Mouse (Mus musculus): ENCODE results near the gene Daam1. TPM values are rescaled to one million over a fixed set of nuclear protein-coding genes. Genes with fewer than 3 reads are reported as not detected.

Daam1 gene
- total and polyA plus RNA-seq, 2 experiments = 7.7 to 33.4 TPM

- Histone ChIP-seq H3K4me3 (ENCODE audit: insufficient read depth, low read depth, low read length) (no peak overlapping the region), H3K36me3 (ENCODE audit: control insufficient read depth, insufficient read depth, low read length) (peaks cover 67% of the 10 kb centered on the region), H3K9ac (ENCODE audit: low read depth, low read length) (no peak overlapping the region), H3K4me1 (ENCODE audit: control insufficient read depth, insufficient read depth, low read length) (no peaks in the 10 kb centered on the region), H3K27ac (replicated peaks; ENCODE audit: insufficient read depth, low read depth, low read length) (no peak overlapping the region), H3K79me2 (ENCODE audit: control insufficient read depth, insufficient read depth, low read length) (no peaks in the 10 kb centered on the region), H3K27me3 (ENCODE audit: control insufficient read depth, insufficient read depth, low read length) (no peaks in the 10 kb centered on the region)
- WGBS = 70% methylated on average over 7 of the region's 7 CpGs
- DNase-seq (ENCODE audit: extremely low read depth, low read depth, low spot score) = no peak
- TF ChIP-seq POLR2A (IDR thresholded peaks at IDR 0.05; ENCODE audit: extremely low read depth, insufficient read depth, low read length) = no peak
- TF ChIP-seq CTCF (IDR thresholded peaks at IDR 0.05; ENCODE audit: low read depth, low read length) = no peak
These were observed 145.6 kb downstream of the Daam1 start for GRCm38 (mm10) chr12:71976361-71976960.

GRCm38 (mm10) chr12:71977364-71977763, 146.5 kb downstream of the Daam1 start:
- Histone ChIP-seq H3K79me2 (ENCODE audit: control insufficient read depth, insufficient read depth, low read length) (no peaks in the 10 kb centered on the region), H3K4me3 (ENCODE audit: insufficient read depth, low read depth, low read length) (no peak overlapping the region), H3K9ac (ENCODE audit: low read depth, low read length) (no peak overlapping the region), H3K27ac (replicated peaks; ENCODE audit: insufficient read depth, low read depth, low read length) (no peak overlapping the region), H3K27me3 (ENCODE audit: control insufficient read depth, insufficient read depth, low read length) (no peaks in the 10 kb centered on the region), H3K36me3 (ENCODE audit: control insufficient read depth, insufficient read depth, low read length) (peaks cover 63% of the 10 kb centered on the region), H3K4me1 (ENCODE audit: control insufficient read depth, insufficient read depth, low read length) (no peaks in the 10 kb centered on the region)
- DNase-seq (ENCODE audit: extremely low read depth, low read depth, low spot score) = no peak
- TF ChIP-seq CTCF (IDR thresholded peaks at IDR 0.05; ENCODE audit: low read depth, low read length) = no peak
- no peak for TF ChIP-seq POLR2A (IDR thresholded peaks at IDR 0.05; ENCODE audit: extremely low read depth, insufficient read depth, low read length)
- 98% methylated on average over 7 of the region's 7 CpGs for WGBS

GRCm38 (mm10) chr12:71978513-71979352, 147.9 kb downstream of the Daam1 start:
- no peaks in the 10 kb centered on the region for H3K4me1 ChIP-seq (ENCODE audit: control insufficient read depth, insufficient read depth, low read length)
- DNase-seq (ENCODE audit: extremely low read depth, low read depth, low spot score) = peak; percentile 43
- no peaks in the 10 kb centered on the region for H3K27me3 ChIP-seq (ENCODE audit: control insufficient read depth, insufficient read depth, low read length)
- H3K9ac ChIP-seq (ENCODE audit: low read depth, low read length) = no peak overlapping the region
- H3K4me3 ChIP-seq (ENCODE audit: insufficient read depth, low read depth, low read length) = no peak overlapping the region
- H3K27ac ChIP-seq (replicated peaks; ENCODE audit: insufficient read depth, low read depth, low read length) = no peak overlapping the region
- 69% methylated on average over 12 of the region's 12 CpGs for WGBS
- peaks cover 66% of the 10 kb centered on the region for H3K36me3 ChIP-seq (ENCODE audit: control insufficient read depth, insufficient read depth, low read length)
- no peaks in the 10 kb centered on the region for H3K79me2 ChIP-seq (ENCODE audit: control insufficient read depth, insufficient read depth, low read length)
- no peak for TF ChIP-seq CTCF (IDR thresholded peaks at IDR 0.05; ENCODE audit: low read depth, low read length)
- TF ChIP-seq POLR2A (IDR thresholded peaks at IDR 0.05; ENCODE audit: extremely low read depth, insufficient read depth, low read length) = no peak

GRCm38 (mm10) chr12:71980166-71980565, 149.3 kb downstream of the Daam1 start:
- 77% methylated on average over 6 of the region's 6 CpGs for WGBS
- DNase-seq (ENCODE audit: extremely low read depth, low read depth, low spot score) = no peak

GRCm38 (mm10) chr12:71980746-71981145, 149.9 kb downstream of the Daam1 start:
- H3K4me1 ChIP-seq (ENCODE audit: control insufficient read depth, insufficient read depth, low read length) = no peaks in the 10 kb centered on the region
- DNase-seq (ENCODE audit: extremely low read depth, low read depth, low spot score) = no peak
- no peak overlapping the region for H3K27ac ChIP-seq (replicated peaks; ENCODE audit: insufficient read depth, low read depth, low read length)
- H3K79me2 ChIP-seq (ENCODE audit: control insufficient read depth, insufficient read depth, low read length) = no peaks in the 10 kb centered on the region
- H3K36me3 ChIP-seq (ENCODE audit: control insufficient read depth, insufficient read depth, low read length) = peaks cover 64% of the 10 kb centered on the region
- 95% methylated on average over 11 of the region's 11 CpGs for WGBS
- no peak overlapping the region for H3K4me3 ChIP-seq (ENCODE audit: insufficient read depth, low read depth, low read length)
- H3K27me3 ChIP-seq (ENCODE audit: control insufficient read depth, insufficient read depth, low read length) = no peaks in the 10 kb centered on the region
- TF ChIP-seq POLR2A (IDR thresholded peaks at IDR 0.05; ENCODE audit: extremely low read depth, insufficient read depth, low read length) = no peak
- no peak for TF ChIP-seq CTCF (IDR thresholded peaks at IDR 0.05; ENCODE audit: low read depth, low read length)
- H3K9ac ChIP-seq (ENCODE audit: low read depth, low read length) = no peak overlapping the region

More at GRCm38 (mm10) chr12:71980166-71980565, 149.3 kb downstream of the Daam1 start:
- Histone ChIP-seq H3K79me2 (ENCODE audit: control insufficient read depth, insufficient read depth, low read length) (no peaks in the 10 kb centered on the region), H3K4me3 (ENCODE audit: insufficient read depth, low read depth, low read length) (no peak overlapping the region), H3K9ac (ENCODE audit: low read depth, low read length) (no peak overlapping the region), H3K36me3 (ENCODE audit: control insufficient read depth, insufficient read depth, low read length) (peaks cover 64% of the 10 kb centered on the region), H3K27ac (replicated peaks; ENCODE audit: insufficient read depth, low read depth, low read length) (no peak overlapping the region), H3K4me1 (ENCODE audit: control insufficient read depth, insufficient read depth, low read length) (no peaks in the 10 kb centered on the region), H3K27me3 (ENCODE audit: control insufficient read depth, insufficient read depth, low read length) (no peaks in the 10 kb centered on the region)
- TF ChIP-seq POLR2A (IDR thresholded peaks at IDR 0.05; ENCODE audit: extremely low read depth, insufficient read depth, low read length) (no peak), CTCF (IDR thresholded peaks at IDR 0.05; ENCODE audit: low read depth, low read length) (no peak)

GRCm38 (mm10) chr12:71981250-71981649, 150.4 kb downstream of the Daam1 start:
- DNase-seq (ENCODE audit: extremely low read depth, low read depth, low spot score) = no peak
- H3K27ac ChIP-seq (replicated peaks; ENCODE audit: insufficient read depth, low read depth, low read length) = no peak overlapping the region
- no peak for TF ChIP-seq POLR2A (IDR thresholded peaks at IDR 0.05; ENCODE audit: extremely low read depth, insufficient read depth, low read length)
- TF ChIP-seq CTCF (IDR thresholded peaks at IDR 0.05; ENCODE audit: low read depth, low read length) = no peak
- H3K79me2 ChIP-seq (ENCODE audit: control insufficient read depth, insufficient read depth, low read length) = no peaks in the 10 kb centered on the region
- no peak overlapping the region for H3K4me3 ChIP-seq (ENCODE audit: insufficient read depth, low read depth, low read length)
- no peaks in the 10 kb centered on the region for H3K4me1 ChIP-seq (ENCODE audit: control insufficient read depth, insufficient read depth, low read length)
- WGBS = 73% methylated on average over 8 of the region's 8 CpGs
- H3K36me3 ChIP-seq (ENCODE audit: control insufficient read depth, insufficient read depth, low read length) = peaks cover 63% of the 10 kb centered on the region
- H3K9ac ChIP-seq (ENCODE audit: low read depth, low read length) = no peak overlapping the region
- no peaks in the 10 kb centered on the region for H3K27me3 ChIP-seq (ENCODE audit: control insufficient read depth, insufficient read depth, low read length)
